Mouse (Mus musculus) embryo, embryonic 10.5 days (tissue): ENCODE measurements around the gene Rab11fip2.

Experiments used
- DNase-seq: peaks from one replicate; pipeline ENCODE4 v3.0.0-alpha.2; 2015; ENCODE audit warnings: low spot score

Gene Rab11fip2

DNA sequence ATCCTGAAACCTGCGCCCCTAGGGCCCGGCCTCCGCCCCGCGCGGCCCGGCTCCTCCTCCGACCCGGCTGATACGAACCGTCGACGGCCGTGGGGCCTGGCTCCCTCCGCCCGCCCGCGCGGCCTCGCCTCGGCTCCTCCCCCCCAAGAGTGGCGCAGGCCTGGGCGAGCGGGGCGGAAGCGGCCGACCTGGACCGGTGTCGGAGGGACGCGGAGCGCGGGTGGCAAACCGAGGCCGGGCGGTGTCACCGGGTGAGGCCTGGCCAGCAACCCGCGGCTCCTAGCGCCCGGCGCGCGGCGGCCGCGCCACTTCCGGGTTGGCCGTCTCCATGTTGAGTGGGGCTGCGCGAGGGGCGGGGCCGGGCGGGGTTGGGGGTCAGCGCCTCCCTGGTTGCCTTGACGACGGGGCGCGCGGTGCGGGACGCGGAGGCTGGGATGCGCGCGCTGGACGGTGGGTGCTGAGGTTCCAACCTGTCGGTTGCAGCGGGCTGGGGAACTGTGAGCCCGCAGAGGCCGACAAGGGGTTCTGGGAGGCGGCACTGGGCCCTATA is at the start of gene Rab11fip2:
Rab11fip2 (minus strand) TSS at position 333 of the 550 bp plus-strand sequence.
- DNase-seq = peak; percentile 90

DNA sequence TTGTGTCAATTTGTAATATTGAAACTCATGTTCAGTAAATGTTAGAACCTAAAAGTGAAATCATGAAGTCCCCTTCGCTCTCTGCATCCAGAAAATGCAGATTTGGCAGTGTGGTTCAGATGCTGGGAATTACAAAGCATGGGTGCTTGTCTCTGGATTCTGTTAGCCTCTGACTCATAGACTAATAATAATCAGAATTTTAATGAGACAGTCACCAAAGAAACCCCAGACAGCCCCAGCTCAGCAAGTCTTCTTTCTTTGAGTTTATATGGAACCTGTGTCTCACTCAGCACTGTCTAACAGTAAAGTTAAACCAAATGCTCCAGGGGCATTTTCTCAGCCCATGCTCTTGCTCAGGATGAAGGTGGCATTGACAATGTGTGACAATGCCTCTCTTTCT is 38.1 kb upstream of the Rab11fip2 start:
- no peak for DNase-seq

GRCm38 (mm10) chr19:59954936-59955335 is 11.5 kb upstream of the Rab11fip2 start:
- DNase-seq = no peak

GRCm38 (mm10) chr19:59949731-59950130 is 6.3 kb upstream of the Rab11fip2 start:
- no peak for DNase-seq

DNA sequence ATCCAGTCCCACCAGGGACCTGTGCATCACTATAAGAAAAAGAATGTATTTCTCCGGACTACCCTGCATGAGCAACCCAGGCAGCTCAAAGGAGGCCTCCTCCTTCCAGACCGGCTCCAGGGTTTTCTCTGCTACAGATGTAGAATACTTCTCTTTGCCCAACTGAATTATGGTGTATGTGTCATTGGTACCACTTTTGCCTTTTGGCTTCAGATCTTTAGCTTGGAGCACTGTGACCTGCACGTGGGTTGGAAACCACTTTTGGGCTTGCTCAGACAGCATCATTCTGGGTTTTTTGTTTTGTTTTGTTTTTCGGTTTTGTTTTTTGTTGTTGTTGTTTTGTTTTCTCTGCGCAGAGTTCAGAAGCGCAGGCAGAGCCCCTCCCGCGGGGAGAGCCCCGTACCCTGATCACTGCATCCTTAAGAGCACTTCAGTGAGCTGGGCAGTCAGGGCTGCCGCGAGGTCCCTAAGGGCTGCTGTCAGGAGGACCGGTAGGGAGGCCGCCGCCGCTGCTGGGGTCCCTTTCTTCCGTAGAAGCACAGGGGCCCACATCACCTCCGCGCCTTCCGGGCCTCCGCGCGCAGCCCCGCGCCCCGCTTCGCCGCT is 635 bp downstream of the Rab11fip2 start:
- DNase-seq = peak; percentile 60

- DNase-seq = no peak
Measured at GRCm38 (mm10) chr19:59939711-59940110, 3.7 kb downstream of the Rab11fip2 start.

DNA sequence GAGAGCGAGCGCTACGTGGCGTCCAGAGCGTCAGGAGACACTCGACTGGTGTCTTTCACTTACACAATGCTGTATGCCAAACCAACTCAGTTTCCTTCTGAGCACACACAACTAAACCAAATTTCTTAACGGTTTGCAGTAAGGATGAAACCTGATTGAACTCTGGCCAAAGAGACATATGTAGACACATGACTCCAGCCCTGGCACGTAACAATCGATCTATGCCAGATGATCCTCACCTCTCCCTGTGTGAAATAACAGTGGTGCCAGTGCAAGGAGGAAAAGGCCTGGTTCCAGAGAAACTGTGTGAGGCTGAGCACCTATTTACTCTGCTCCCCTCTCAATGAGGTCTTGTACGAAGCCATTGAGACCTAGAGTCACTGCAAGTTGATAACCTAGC is 11.4 kb downstream of the Rab11fip2 start:
- no peak for DNase-seq

GRCm38 (mm10) chr19:59928672-59929071 is 14.8 kb downstream of the Rab11fip2 start:
- DNase-seq = no peak

DNA sequence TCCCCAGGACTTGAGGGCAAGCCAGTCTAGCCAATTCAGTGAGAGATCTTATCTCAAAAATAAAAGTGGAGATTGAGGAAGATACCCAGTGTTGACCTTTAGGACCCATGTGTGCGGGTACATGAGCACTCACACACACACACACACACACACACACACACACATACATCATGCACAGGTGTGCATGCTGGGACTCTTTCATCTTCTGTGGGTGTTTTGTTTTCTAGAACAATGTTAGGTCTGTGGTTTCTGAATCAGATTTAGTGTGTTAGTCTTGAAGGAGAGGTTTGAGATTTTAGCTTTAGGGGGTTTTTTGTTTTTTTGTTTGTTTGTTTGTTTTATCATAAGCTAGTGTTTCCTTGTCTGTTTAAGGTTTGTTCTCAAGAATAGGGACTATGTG is 17.3 kb downstream of the Rab11fip2 start:
- no peak for DNase-seq

- no peak for DNase-seq
Measured at GRCm38 (mm10) chr19:59920846-59921245, 22.6 kb downstream of the Rab11fip2 start.

DNA sequence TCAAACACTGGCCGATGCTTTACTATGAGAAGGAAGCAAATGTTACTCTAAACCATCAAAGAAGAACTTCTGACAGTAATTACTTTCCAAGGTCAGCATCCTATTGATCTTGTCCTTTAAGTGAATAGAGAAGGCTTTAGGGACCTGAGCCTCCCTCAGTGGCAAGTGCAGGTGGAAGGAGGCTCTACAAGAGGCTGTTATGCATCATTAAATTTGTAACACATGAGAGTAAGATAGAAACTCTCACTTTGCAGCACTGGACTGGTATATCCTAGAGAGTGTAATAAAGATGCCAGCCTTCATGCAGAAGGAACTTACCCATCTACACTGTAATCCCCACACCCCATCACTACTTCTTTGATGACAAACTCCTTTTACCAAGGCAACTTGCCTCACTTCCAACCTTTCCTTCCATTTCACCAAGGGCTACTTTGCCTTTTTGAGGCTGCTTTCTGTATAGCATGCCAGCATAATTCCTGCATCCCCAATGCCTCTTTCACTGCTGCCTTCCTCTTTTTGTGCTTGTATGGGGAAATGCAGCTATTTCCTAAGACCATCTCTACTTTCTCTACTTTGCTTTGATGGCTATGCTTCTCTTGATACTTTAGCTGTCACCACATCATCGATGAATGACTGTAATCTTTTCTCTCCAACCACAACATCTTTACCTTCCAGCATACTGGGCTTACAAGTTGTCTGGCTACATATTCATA is 25.4 kb downstream of the Rab11fip2 start:
- no peak for DNase-seq

DNA sequence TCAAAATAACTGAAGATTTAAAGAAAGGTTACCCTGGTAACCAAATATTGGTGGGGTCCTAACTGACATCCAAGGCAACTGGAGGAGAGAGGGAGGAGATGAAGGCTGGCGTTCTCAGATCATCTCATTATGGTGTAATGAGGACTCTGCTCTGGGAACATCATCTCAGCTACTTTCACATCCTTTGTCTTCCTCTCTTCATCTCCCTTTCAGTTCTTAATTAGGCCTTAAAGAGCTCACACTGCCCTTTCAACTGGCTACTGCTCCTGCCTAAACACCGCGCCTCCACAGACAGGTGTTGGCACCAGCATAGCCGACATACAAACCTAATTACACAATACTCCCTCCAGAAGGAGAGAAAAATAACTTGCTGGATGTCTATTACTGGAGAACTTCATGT is 31.9 kb downstream of the Rab11fip2 start:
- DNase-seq = peak; percentile 5

DNA sequence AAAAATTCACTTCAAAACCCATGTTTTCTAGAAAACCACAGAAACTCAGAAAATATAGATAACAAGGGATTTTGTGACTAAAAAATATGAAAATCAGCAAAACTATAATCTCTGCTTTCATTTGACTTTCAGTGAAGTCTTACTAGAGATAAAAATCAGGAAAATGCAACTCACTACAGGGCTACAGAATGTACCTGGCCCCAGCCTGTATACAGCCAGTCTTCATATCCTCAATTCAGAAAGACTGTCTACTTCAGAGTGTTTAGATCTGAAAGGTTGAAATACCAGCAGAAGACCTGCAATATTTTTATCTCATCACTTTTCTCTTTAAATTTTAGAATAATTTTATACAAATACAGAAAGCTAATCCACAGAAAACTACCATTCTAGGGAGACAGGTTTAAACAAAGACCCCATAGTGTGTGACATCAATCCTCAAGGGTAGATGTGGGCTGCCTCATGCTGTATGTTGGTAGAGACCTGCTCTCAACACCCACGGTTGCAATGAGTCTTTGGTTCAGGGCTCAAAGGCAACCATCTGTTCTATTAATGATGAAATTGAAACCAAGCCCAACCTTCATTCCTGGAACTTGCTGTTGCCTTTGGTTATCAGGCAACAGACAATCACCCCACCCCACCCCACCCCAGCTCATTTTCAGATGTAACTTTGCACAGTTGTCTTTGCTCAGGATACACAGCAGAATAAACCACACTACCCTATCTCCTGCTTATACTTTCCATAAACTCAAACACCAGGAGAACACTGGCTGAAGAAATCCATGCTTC is 38.0 kb downstream of the Rab11fip2 start:
- DNase-seq = no peak

- no peak for DNase-seq
Measured at GRCm38 (mm10) chr19:59899965-59900364, 43.5 kb downstream of the Rab11fip2 start.

- DNase-seq = no peak
Measured at GRCm38 (mm10) chr19:59898301-59898700, 45.2 kb downstream of the Rab11fip2 start.

- DNase-seq = no peak
Measured at GRCm38 (mm10) chr19:59889383-59889782, 54.1 kb downstream of the Rab11fip2 start.

DNA sequence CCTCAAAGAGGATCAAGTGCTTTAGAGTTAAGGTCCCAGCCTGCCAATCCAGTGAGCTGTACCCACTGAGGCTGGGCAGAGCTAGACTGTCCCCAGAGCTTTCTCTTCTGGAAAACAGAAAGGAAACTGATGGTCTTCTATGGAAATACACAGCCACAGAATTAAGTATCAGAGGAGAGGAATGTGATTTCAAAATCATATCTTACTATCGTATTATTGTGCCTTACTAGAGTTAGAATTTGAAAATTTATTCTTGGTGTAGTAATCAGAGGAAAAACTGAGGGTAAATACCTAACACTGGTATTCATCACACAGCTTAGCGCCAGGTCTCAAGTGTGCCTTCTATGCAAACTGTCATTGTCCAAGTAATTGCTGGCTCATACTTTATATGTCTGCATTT is 54.6 kb downstream of the Rab11fip2 start:
- DNase-seq = no peak

GRCm38 (mm10) chr19:59887866-59888265 is 55.6 kb downstream of the Rab11fip2 start:
- no peak for DNase-seq

DNA sequence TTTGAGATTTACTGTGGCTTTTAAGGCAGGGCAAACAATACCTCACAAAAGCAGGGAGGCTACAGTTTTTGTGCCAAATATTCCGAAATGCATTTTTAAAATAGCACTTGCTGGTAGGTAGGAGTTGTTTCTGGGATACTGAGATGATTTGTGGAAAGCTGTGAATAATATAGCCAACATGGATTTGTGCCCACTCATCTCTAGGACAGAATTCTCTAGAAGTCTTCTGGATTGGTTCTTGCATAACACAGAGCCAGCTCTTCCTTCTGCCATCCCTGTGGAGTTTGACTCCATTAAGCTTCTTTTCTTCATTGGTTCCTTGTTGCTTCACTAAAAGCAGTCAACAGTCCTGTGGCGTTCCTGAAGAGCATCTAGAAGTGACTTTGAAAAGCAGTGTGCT is 58.2 kb downstream of the Rab11fip2 start:
- no peak for DNase-seq

DNA sequence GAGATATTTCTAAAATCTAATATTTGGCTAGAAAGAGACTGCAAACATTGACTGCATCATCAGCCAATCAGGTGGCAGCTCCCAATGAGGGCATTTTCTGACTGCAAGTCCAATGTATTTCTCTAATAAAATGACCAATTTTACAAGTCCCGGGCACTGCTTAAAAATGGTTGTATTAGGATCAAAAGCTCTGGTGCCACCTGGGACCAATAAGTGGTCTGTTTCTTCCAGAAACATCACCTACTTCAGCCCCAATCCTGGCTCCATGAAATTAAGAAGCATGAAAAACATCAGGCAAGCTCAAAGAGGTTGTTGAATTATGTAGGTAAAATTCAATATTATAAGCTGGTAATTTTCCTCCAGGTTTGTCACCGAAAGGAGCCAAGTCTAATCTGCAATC is 66.2 kb downstream of the Rab11fip2 start:
- DNase-seq = no peak

DNA sequence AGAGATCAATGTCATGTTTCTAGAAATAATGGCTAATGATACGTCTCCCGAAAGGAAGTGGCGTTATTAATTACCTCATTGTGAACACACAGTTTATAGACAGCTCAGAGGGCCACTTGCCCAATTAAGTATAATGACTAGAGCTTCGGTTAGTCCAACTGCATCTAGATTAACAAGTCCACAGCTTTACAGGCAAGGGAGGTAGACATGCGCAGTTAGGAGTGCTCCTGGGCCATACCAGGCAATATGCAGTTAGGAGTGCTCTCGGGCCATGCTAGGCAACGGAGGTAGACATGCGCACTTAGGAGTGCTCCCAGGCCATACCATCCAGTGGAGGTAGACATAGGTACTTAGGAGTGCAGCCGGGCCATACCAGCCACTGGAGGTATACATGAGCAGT is 76.8 kb downstream of the Rab11fip2 start:
- peak; percentile 14 for DNase-seq

DNA sequence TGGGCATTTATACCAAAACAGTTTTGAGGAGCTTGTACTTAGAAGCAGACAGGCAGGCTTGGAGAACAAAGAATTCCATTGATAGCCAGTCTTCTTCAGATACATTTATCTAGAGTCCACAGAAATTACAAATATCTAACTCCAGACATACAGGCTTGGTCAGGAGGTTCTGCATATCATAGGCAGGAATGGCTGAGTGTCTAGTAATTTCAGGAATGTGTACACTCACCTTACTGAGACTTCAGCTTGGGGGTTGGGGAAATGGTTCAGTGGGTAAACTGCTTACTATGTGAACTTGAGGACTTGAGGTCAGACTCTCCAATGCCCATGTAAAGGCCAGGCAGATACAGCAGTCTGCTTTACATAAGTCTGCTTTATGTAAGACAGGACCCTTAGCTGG is 81.0 kb downstream of the Rab11fip2 start:
- no peak for DNase-seq

GRCm38 (mm10) chr19:59860799-59861198 is 82.7 kb downstream of the Rab11fip2 start:
- no peak for DNase-seq
